ENCODE assay signal across 8 mouse cellular contexts in genomic region chr4:155150276-155151113, GRCm38 (mm10).
DNase-seq lines count a peak whose midpoint lies in the region; ATAC-seq and TF ChIP-seq lines count a peak whose summit lies in the region.

No protein-coding gene starts in this region.

- peak overlapping the region; percentile 86 for H3K9ac ChIP-seq in heart, embryonic 16.5 days (ENCODE audit: low read length)
- peak overlapping the region; percentile 73 for H3K9ac ChIP-seq in lung, embryonic 14.5 days
- H3K9ac ChIP-seq in neural tube, embryonic 15.5 days (replicated peaks), result peak overlapping the region; percentile 51

- H3K4me2 ChIP-seq in heart, embryonic 16.5 days (ENCODE audit: low read depth, low read length), result peak overlapping the region; percentile 66
- peak overlapping the region; percentile 90 for H3K4me2 ChIP-seq in lung, embryonic 14.5 days
- peak overlapping the region; percentile 90 for H3K4me2 ChIP-seq in neural tube, embryonic 15.5 days

- H3K27me3 ChIP-seq in heart, embryonic 16.5 days (ENCODE audit: control insufficient read depth, insufficient read depth, low read length), result no peaks in the 10 kb centered on the region
- H3K27me3 ChIP-seq in lung, embryonic 14.5 days (ENCODE audit: insufficient read depth, low read length), result no peaks in the 10 kb centered on the region
- no peaks in the 10 kb centered on the region for H3K27me3 ChIP-seq in neural tube, embryonic 15.5 days (replicated peaks)

- no peaks in the 10 kb centered on the region for H3K36me3 ChIP-seq in heart, embryonic 16.5 days (ENCODE audit: control insufficient read depth, insufficient read depth)
- peaks cover 16% of the 10 kb centered on the region; the same call in 1 of the 2 replicates for H3K36me3 ChIP-seq in lung, embryonic 14.5 days (ENCODE audit: insufficient read depth)
- peaks cover 7% of the 10 kb centered on the region for H3K36me3 ChIP-seq in neural tube, embryonic 15.5 days

- no peaks in the 10 kb centered on the region for H3K9me3 ChIP-seq in heart, embryonic 16.5 days (replicated peaks; ENCODE audit: control insufficient read depth, low read length)
- no peaks in the 10 kb centered on the region for H3K9me3 ChIP-seq in lung, embryonic 14.5 days (ENCODE audit: low read depth, low read length)
- H3K9me3 ChIP-seq in neural tube, embryonic 15.5 days (replicated peaks), result no peaks in the 10 kb centered on the region

- TF ChIP-seq POLR2A in embryonic fibroblast, embryonic 13.5 days (IDR thresholded peaks at IDR 0.05; ENCODE audit: low read depth, low read length), result no peak; the same call in 1 of the 2 replicates

- no peak overlapping the region for H3K4me3 ChIP-seq in embryonic fibroblast, embryonic 13.5 days (ENCODE audit: insufficient read depth, low read length)
- H3K4me3 ChIP-seq in heart, embryonic 16.5 days (ENCODE audit: low read length), result peak overlapping the region; percentile 46
- peak overlapping the region; percentile 44 for H3K4me3 ChIP-seq in lung, embryonic 14.5 days (ENCODE audit: low read depth, low read length)
- H3K4me3 ChIP-seq in neural tube, embryonic 15.5 days (replicated peaks), result peak overlapping the region; percentile 46

- peak overlapping the region; percentile 62 for H3K27ac ChIP-seq in embryonic fibroblast, embryonic 13.5 days (ENCODE audit: insufficient read depth, low read length)
- H3K27ac ChIP-seq in heart, embryonic 16.5 days (ENCODE audit: low read length), result peak overlapping the region; percentile 58
- peak overlapping the region; percentile 90 for H3K27ac ChIP-seq in lung, embryonic 14.5 days (ENCODE audit: low read depth)
- H3K27ac ChIP-seq in neural tube, embryonic 15.5 days (replicated peaks), result peak overlapping the region; percentile 60

- 4% methylated on average over 70 of the region's 73 CpGs for WGBS in heart, embryonic 16.5 days
- WGBS in lung, embryonic 14.5 days, result 3% methylated on average over 63 of the region's 73 CpGs
- 8% methylated on average over 72 of the region's 73 CpGs for WGBS in neural tube, embryonic 15.5 days

- H3K4me1 ChIP-seq in embryonic fibroblast, embryonic 13.5 days (ENCODE audit: control insufficient read depth, insufficient read depth, low read length), result peaks cover 10% of the 10 kb centered on the region
- H3K4me1 ChIP-seq in heart, embryonic 16.5 days (ENCODE audit: control insufficient read depth, insufficient read depth, low read length), result peaks cover 18% of the 10 kb centered on the region
- H3K4me1 ChIP-seq in lung, embryonic 14.5 days (ENCODE audit: insufficient read depth), result peaks cover 32% of the 10 kb centered on the region
- H3K4me1 ChIP-seq in neural tube, embryonic 15.5 days, result peaks cover 30% of the 10 kb centered on the region

- ATAC-seq in heart, embryonic 16.5 days (replicated peaks; ENCODE audit: extremely low read depth, insufficient read depth, low FRiP score), result peak; percentile 90
- peak; percentile 85 for ATAC-seq in lung, embryonic 14.5 days (ENCODE audit: insufficient read depth)
- ATAC-seq in neural tube, embryonic 15.5 days (ENCODE audit: low FRiP score), result peak; percentile 77

- peak; percentile 60 to 65 for DNase-seq in left cerebral cortex, adult 18-20 months (ENCODE audit: low spot score in 2 of 2)
- DNase-seq in left cerebral cortex, adult 11 months (ENCODE audit: low spot score), result no peak
- peak; percentile 95 for DNase-seq in kidney, postnatal 14 days
- peak; percentile 93 for DNase-seq in lung, embryonic 14.5 days
- peak; percentile 90 for DNase-seq in testis, postnatal 10 days (ENCODE audit: low spot score)

- TF ChIP-seq CTCF in embryonic fibroblast, embryonic 13.5 days (IDR thresholded peaks at IDR 0.05; ENCODE audit: borderline replicate concordance, insufficient read depth, low read length), result no peak
- no peak for TF ChIP-seq CTCF in lung, embryonic 14.5 days (IDR thresholded peaks at IDR 0.05; ENCODE audit: low read depth)
